ENCODE assay signal across 14 mouse cellular contexts in genomic region chr4:137477611-137478010, GRCm38 (mm10). TPM values are rescaled to one million over a fixed set of nuclear protein-coding genes. Genes with fewer than 3 reads are reported as not detected.
DNase-seq lines count a peak whose midpoint lies in the region; ATAC-seq and TF ChIP-seq lines count a peak whose summit lies in the region.
"Had no signal": no experiment of that assay in that cellular context is flagged by ENCODE, and none has a peak within 500 bp of the region (broad histone marks: within the 10 kb centered on the region; RNA-seq: fewer than 3 reads in every experiment).

No protein-coding gene starts in this region.

- no peak for DNase-seq in heart, postnatal 4 days
- DNase-seq in lung, embryonic 14.5 days: no peak
- no peak for DNase-seq in lung, adult 2 months
- DNase-seq in frontal cortex, adult 2 months (ENCODE audit: extremely low spot score in 1 of 2, low spot score in 1 of 2): no peak
- no peak for DNase-seq in left cerebral cortex, adult 2 months (ENCODE audit: extremely low spot score in 1 of 2, low spot score in 2 of 2)
- DNase-seq: forebrain, postnatal 0 days; midbrain, embryonic 14.5 days had no signal

- ATAC-seq in heart, embryonic 11.5 days (replicated peaks; ENCODE audit: insufficient number of reproducible peaks, low FRiP score, low TSS enrichment): no peak
- no peak for ATAC-seq in lung, embryonic 14.5 days (ENCODE audit: insufficient read depth)
- no peak for ATAC-seq in stomach, embryonic 15.5 days (ENCODE audit: insufficient read depth, low FRiP score, low read depth)
- ATAC-seq: forebrain, postnatal 0 days had no signal

- peak overlapping the region; percentile 46 for H3K9ac ChIP-seq in heart, embryonic 11.5 days (ENCODE audit: low read depth, low read length)
- no peak overlapping the region for H3K9ac ChIP-seq in lung, embryonic 14.5 days
- no peak overlapping the region for H3K9ac ChIP-seq in stomach, embryonic 15.5 days
- H3K9ac ChIP-seq: forebrain, postnatal 0 days; liver, embryonic 14.5 days had no signal

- WGBS in heart, embryonic 11.5 days (ENCODE audit: insufficient replicate concordance): 40% methylated on average over 6 of the region's 6 CpGs
- 52% methylated on average over 6 of the region's 6 CpGs for WGBS in lung, embryonic 14.5 days
- WGBS in lung, adult 2 months: 68% methylated on average over 6 of the region's 6 CpGs
- 55% methylated on average over 6 of the region's 6 CpGs for WGBS in stomach, embryonic 15.5 days

- H3K9me3 ChIP-seq in heart, embryonic 11.5 days (replicated peaks; ENCODE audit: control insufficient read depth, low read length): no peaks in the 10 kb centered on the region
- no peaks in the 10 kb centered on the region for H3K9me3 ChIP-seq in lung, embryonic 14.5 days (ENCODE audit: low read depth, low read length)
- no peaks in the 10 kb centered on the region for H3K9me3 ChIP-seq in stomach, embryonic 15.5 days
- H3K9me3 ChIP-seq: hindbrain, embryonic 12.5 days had no signal

- no peak overlapping the region for H3K4me3 ChIP-seq in heart, embryonic 11.5 days (ENCODE audit: low read depth, low read length)
- no peak overlapping the region for H3K4me3 ChIP-seq in lung, embryonic 14.5 days (ENCODE audit: low read depth, low read length)
- no peak overlapping the region for H3K4me3 ChIP-seq in lung, adult 2 months (replicated peaks; ENCODE audit: extremely low read depth, low read depth, low read length)
- H3K4me3 ChIP-seq in embryonic fibroblast, embryonic 13.5 days (ENCODE audit: insufficient read depth, low read length): no peak overlapping the region
- H3K4me3 ChIP-seq in stomach, embryonic 15.5 days (replicated peaks): no peak overlapping the region
- no peak overlapping the region for H3K4me3 ChIP-seq in left cerebral cortex, adult 2 months
- H3K4me3 ChIP-seq: hindbrain, embryonic 12.5 days; layer of hippocampus, adult 2 months had no signal

- no peak overlapping the region for H3K4me2 ChIP-seq in heart, embryonic 11.5 days
- peak overlapping the region; percentile 50; the same call in 1 of the 2 replicates for H3K4me2 ChIP-seq in lung, embryonic 14.5 days
- peak overlapping the region; percentile 46 for H3K4me2 ChIP-seq in stomach, embryonic 15.5 days

- no peak for TF ChIP-seq POLR2A in lung, adult 2 months (IDR thresholded peaks at IDR 0.05; ENCODE audit: borderline replicate concordance, extremely low read depth, low read depth, low read length)
- TF ChIP-seq POLR2A in embryonic fibroblast, embryonic 13.5 days (IDR thresholded peaks at IDR 0.05; ENCODE audit: low read depth, low read length): no peak

- H3K27ac ChIP-seq in heart, embryonic 11.5 days (ENCODE audit: low read depth, low read length): peak overlapping the region; percentile 73; the same call in 1 of the 2 replicates
- H3K27ac ChIP-seq in lung, embryonic 14.5 days (ENCODE audit: low read depth): peak overlapping the region; percentile 94
- peak overlapping the region; percentile 98 for H3K27ac ChIP-seq in embryonic fibroblast, embryonic 13.5 days (ENCODE audit: insufficient read depth, low read length)
- peak overlapping the region; percentile 87 for H3K27ac ChIP-seq in stomach, embryonic 15.5 days
- no peak overlapping the region for H3K27ac ChIP-seq in left cerebral cortex, adult 2 months
- H3K27ac ChIP-seq: hindbrain, embryonic 12.5 days; layer of hippocampus, adult 2 months; liver, embryonic 14.5 days had no signal

- H3K4me1 ChIP-seq in heart, embryonic 11.5 days (ENCODE audit: control insufficient read depth, insufficient read depth, low read length): peaks cover 100% of the 10 kb centered on the region
- H3K4me1 ChIP-seq in lung, embryonic 14.5 days (ENCODE audit: insufficient read depth): peaks cover 69% of the 10 kb centered on the region
- H3K4me1 ChIP-seq in lung, adult 2 months (ENCODE audit: control insufficient read depth, insufficient read depth, low read length): peaks cover 13% of the 10 kb centered on the region
- peaks cover 48% of the 10 kb centered on the region for H3K4me1 ChIP-seq in embryonic fibroblast, embryonic 13.5 days (ENCODE audit: control insufficient read depth, insufficient read depth, low read length)
- H3K4me1 ChIP-seq in stomach, embryonic 15.5 days: peaks cover 93% of the 10 kb centered on the region

- intact Hi-C loops in left cerebral cortex, adult 2 months (cut with DNase I): no loop called here

- H3K27me3 ChIP-seq in heart, embryonic 11.5 days (ENCODE audit: control insufficient read depth, insufficient read depth, low read length): no peaks in the 10 kb centered on the region
- no peaks in the 10 kb centered on the region for H3K27me3 ChIP-seq in lung, embryonic 14.5 days (ENCODE audit: insufficient read depth, low read length)
- no peaks in the 10 kb centered on the region for H3K27me3 ChIP-seq in stomach, embryonic 15.5 days (replicated peaks)
- H3K27me3 ChIP-seq: hindbrain, embryonic 12.5 days had no signal

- H3K36me3 ChIP-seq in heart, embryonic 11.5 days (ENCODE audit: control insufficient read depth, insufficient read depth, low read length): no peaks in the 10 kb centered on the region; the same call in 1 of the 2 replicates
- H3K36me3 ChIP-seq in lung, embryonic 14.5 days (ENCODE audit: insufficient read depth): 0 out of 2 replicates have a peak, but pooled peaks cover 4% of the 10 kb centered on the region
- 0 out of 2 replicates have a peak, but pooled peaks cover 3% of the 10 kb centered on the region for H3K36me3 ChIP-seq in stomach, embryonic 15.5 days
- H3K36me3 ChIP-seq: hindbrain, embryonic 12.5 days had no signal

- no peak for TF ChIP-seq CTCF in lung, embryonic 14.5 days (IDR thresholded peaks at IDR 0.05; ENCODE audit: low read depth)
- TF ChIP-seq CTCF in lung, adult 2 months (IDR thresholded peaks at IDR 0.05; ENCODE audit: insufficient read depth, low read length): no peak
- no peak for TF ChIP-seq CTCF in embryonic fibroblast, embryonic 13.5 days (IDR thresholded peaks at IDR 0.05; ENCODE audit: borderline replicate concordance, insufficient read depth, low read length)
- no peak for TF ChIP-seq CTCF in left cerebral cortex, adult 2 months (IDR thresholded peaks at IDR 0.05)

RNA-seq across cellular contexts. Expression of gene Hspg2, which starts 9.0 kb away (rescaled TPM):
- 55.5 and 56.4 TPM in 2 replicates for polyA plus RNA-seq in heart, embryonic 11.5 days (2014; fragmentation: Nextera tagmentation; extraction: Ambion mirVana)
- total RNA-seq in heart, postnatal 4 days (2021): 100 to 1,000 TPM; 467 to 506 TPM
- 51.2 and 58.1 TPM in 2 replicates for polyA plus RNA-seq in lung, embryonic 14.5 days (2014; fragmentation: Nextera tagmentation; extraction: Ambion mirVana)
- polyA plus RNA-seq in lung, adult 2 months (2012; rRNA removed): 67.8 and 76.2 TPM in 2 replicates
- polyA plus RNA-seq in embryonic fibroblast, embryonic 13.5 days (2011; ENCODE audit: insufficient read length, low read depth, missing spikeins): 271 and 368 TPM in 2 replicates
- 28.5 and 28.9 TPM in 2 replicates for polyA plus RNA-seq in stomach, embryonic 15.5 days (2015; fragmentation: Nextera tagmentation; extraction: Ambion mirVana)
- polyA plus RNA-seq in frontal cortex, adult 2 months (2012; rRNA removed): 3.5 and 4.0 TPM in 2 replicates
- total RNA-seq in left cerebral cortex, adult 2 months (2021): 1 to 10 TPM; 5.5 to 6.5 TPM

RNA-seq across cellular contexts. Expression of gene 1700013G24Rik, which starts 24.5 kb away (rescaled TPM):
- not detected in 2 replicates for polyA plus RNA-seq in heart, embryonic 11.5 days (2014; fragmentation: Nextera tagmentation; extraction: Ambion mirVana)
- not detected for total RNA-seq in heart, postnatal 4 days (2021)
- polyA plus RNA-seq in lung, embryonic 14.5 days (2014; fragmentation: Nextera tagmentation; extraction: Ambion mirVana): not detected in 2 replicates
- polyA plus RNA-seq in lung, adult 2 months (2012; rRNA removed): 0.15 TPM in 1 of 2 replicates, not detected in the other
- not detected in 2 replicates for polyA plus RNA-seq in embryonic fibroblast, embryonic 13.5 days (2011; ENCODE audit: insufficient read length, low read depth, missing spikeins)
- not detected in 2 replicates for polyA plus RNA-seq in stomach, embryonic 15.5 days (2015; fragmentation: Nextera tagmentation; extraction: Ambion mirVana)
- polyA plus RNA-seq in frontal cortex, adult 2 months (2012; rRNA removed): not detected in 2 replicates
- total RNA-seq in left cerebral cortex, adult 2 months (2021): not detected
- total RNA-seq: forebrain, postnatal 0 days; layer of hippocampus, adult 2 months had no signal
- polyA plus RNA-seq: forebrain, postnatal 0 days; hindbrain, embryonic 12.5 days; liver, embryonic 14.5 days; midbrain, embryonic 14.5 days; neural tube, embryonic 14.5 days had no signal

RNA-seq across cellular contexts. Expression of gene Cela3b, which starts 47.3 kb away (rescaled TPM):
- polyA plus RNA-seq in heart, embryonic 11.5 days (2014; fragmentation: Nextera tagmentation; extraction: Ambion mirVana): not detected in 2 replicates
- total RNA-seq in heart, postnatal 4 days (2021): not detected
- polyA plus RNA-seq in lung, embryonic 14.5 days (2014; fragmentation: Nextera tagmentation; extraction: Ambion mirVana): not detected in 2 replicates
- polyA plus RNA-seq in lung, adult 2 months (2012; rRNA removed): 0.57 and 12.5 TPM in 2 replicates
- not detected in 2 replicates for polyA plus RNA-seq in embryonic fibroblast, embryonic 13.5 days (2011; ENCODE audit: insufficient read length, low read depth, missing spikeins)
- polyA plus RNA-seq in stomach, embryonic 15.5 days (2015; fragmentation: Nextera tagmentation; extraction: Ambion mirVana): 232 and 273 TPM in 2 replicates
- 0.15 TPM in 1 of 2 replicates, not detected in the other for polyA plus RNA-seq in frontal cortex, adult 2 months (2012; rRNA removed)
- total RNA-seq in left cerebral cortex, adult 2 months (2021): not detected
- total RNA-seq: forebrain, postnatal 0 days; layer of hippocampus, adult 2 months had no signal
- polyA plus RNA-seq: forebrain, postnatal 0 days; hindbrain, embryonic 12.5 days; midbrain, embryonic 14.5 days; neural tube, embryonic 14.5 days had no signal

Comparison
In these comparisons a context has a peak if more than half of its experiments do, and no peak if none do; other contexts are left out.
1. RNA of gene Cela3b, which starts 47.3 kb away (polyA plus RNA-seq): 232 to 273 TPM in stomach, embryonic 15.5 days; 0.57 to 12.5 TPM in lung, adult 2 months, not detected in lung, embryonic 14.5 days, 0.15 TPM in frontal cortex, adult 2 months, not detected in heart, embryonic 11.5 days and not detected in embryonic fibroblast, embryonic 13.5 days; every median in the first group is over 10 times any median in the second.